ENCODE assay signal across 17 mouse cellular contexts in genomic region chr19:48327115-48327514, GRCm38 (mm10).
"Had no signal": no experiment of that assay in that cellular context is flagged by ENCODE, and none has a peak within 500 bp of the region (broad histone marks: within the 10 kb centered on the region; RNA-seq: fewer than 3 reads in every experiment).

No protein-coding gene starts in this region.

- H3K4me2 ChIP-seq: liver, embryonic 15.5 days; lung, embryonic 15.5 days; midbrain, embryonic 13.5 days; neural tube, embryonic 12.5 days; stomach, embryonic 15.5 days had no signal

- H3K27me3 ChIP-seq: liver, embryonic 15.5 days; lung, embryonic 15.5 days; megakaryocyte, embryonic 14.5 days; midbrain, embryonic 13.5 days; neural tube, embryonic 12.5 days; stomach, embryonic 15.5 days had no signal

- H3K36me3 ChIP-seq: liver, embryonic 15.5 days; lung, embryonic 15.5 days; midbrain, embryonic 13.5 days; neural tube, embryonic 12.5 days; stomach, embryonic 15.5 days had no signal

- H3K4me1 ChIP-seq: liver, embryonic 15.5 days; lung, embryonic 15.5 days; megakaryocyte, embryonic 14.5 days; stomach, embryonic 15.5 days had no signal

- H3K9ac ChIP-seq: liver, embryonic 15.5 days; liver, postnatal 0 days; lung, embryonic 15.5 days; midbrain, embryonic 13.5 days; neural tube, embryonic 12.5 days; stomach, embryonic 15.5 days had no signal

- H3K9me3 ChIP-seq: liver, embryonic 15.5 days; lung, embryonic 15.5 days; midbrain, embryonic 13.5 days; neural tube, embryonic 12.5 days; stomach, embryonic 15.5 days had no signal

- H3K4me3 ChIP-seq: liver, embryonic 15.5 days; lung, embryonic 15.5 days; megakaryocyte, embryonic 14.5 days; midbrain, embryonic 13.5 days; neural tube, embryonic 12.5 days; stomach, embryonic 15.5 days had no signal

- H3K27ac ChIP-seq: liver, embryonic 15.5 days; lung, embryonic 15.5 days; macrophage; midbrain, embryonic 13.5 days; neural tube, embryonic 12.5 days; stomach, embryonic 15.5 days; stomach, postnatal 0 days had no signal

- DNase-seq: liver, postnatal 0 days; lung, adult 2 months; lung, postnatal 14 days; lung, postnatal 36 days; right cerebral cortex, postnatal 14 days; thymus, adult 2 months; thymus, postnatal 25 days; thymus, postnatal 4 days had no signal

- ATAC-seq: liver, postnatal 0 days; lung, postnatal 0 days; midbrain, embryonic 13.5 days had no signal
